Mouse (Mus musculus): ENCODE measurements around the gene Pgbd5.

The Pgbd5 gene

DNA sequence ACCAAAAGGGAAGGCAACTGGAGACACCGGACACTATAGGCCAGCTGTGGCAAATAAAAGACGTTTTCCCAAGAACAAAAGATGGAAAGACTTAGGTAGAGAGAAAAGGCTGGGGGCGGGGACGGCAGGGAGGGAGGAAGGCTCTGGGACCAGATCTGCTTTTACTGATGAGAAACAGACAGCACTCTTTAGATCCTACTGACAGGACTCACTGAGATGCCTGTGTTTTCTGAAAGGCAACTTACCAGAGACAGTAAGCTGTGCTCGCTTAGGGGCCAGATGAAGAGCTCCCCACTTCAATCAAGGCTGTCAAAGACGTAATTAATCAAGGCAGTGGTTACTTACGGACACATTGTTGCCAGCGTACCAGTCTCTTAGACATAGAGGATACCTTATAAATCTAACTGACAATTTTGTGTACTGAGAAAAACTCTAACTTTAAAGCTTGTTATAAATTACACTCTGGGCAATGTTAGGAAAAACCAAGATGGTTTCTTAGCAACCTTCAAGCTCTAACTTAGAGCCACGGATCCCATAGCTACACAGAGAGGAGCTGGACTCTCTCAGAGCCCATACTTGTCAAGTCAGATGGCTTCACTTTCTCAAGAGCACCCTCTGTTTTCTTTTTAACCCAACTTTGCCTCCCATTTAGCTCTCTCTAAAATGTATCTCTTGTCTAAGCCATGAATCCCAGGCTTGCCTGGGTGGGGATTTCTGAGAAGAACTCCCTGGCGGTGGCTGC is 47.0 kb downstream of the Pgbd5 start:
- DNase-seq (ENCODE audit: inconsistent ontology term): no peak

DNA sequence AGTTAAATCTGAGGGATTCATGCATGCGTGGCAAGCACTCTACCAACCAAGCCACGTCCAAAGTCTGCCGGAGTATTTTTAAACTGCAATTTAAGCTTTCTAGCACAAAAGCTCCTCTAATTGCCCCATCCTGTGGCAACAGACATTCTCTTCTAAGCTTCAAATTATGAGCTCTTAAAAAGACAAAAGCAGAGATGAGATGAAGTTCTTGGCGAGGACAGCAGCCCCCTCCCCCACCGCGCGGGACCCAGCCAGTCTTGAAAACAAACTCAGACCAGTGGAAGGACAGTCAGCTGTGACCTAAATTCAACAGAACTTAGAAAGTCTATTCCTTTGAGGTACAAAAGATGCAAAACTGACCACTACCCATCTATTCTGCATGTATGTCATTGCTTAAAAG is 48.3 kb downstream of the Pgbd5 start:
- DNase-seq (ENCODE audit: inconsistent ontology term): peak; percentile 83

DNA sequence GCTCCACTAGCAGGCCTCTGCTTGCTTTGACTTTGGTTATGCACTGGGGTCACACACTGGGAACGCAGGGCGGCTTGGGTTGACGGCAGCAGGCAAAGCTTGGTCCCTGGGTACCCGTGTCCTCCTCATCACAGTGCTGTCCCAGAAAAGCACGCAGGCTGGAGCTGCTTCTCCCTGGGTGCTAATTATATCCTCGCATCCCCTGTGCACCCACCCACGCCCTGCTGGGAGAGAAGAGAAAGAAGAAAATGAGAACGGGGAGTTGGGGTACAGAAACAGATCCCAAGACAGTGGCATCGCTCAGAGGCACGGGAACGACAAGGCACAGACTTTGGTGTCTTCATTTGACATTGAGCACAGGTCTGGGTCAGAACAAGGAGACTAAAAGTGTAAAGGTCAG is 50.0 kb downstream of the Pgbd5 start:
- DNase-seq (ENCODE audit: inconsistent ontology term): no peak

GRCm38 (mm10) chr8:124386225-124386899 is 53.1 kb downstream of the Pgbd5 start:
- no peak for DNase-seq (ENCODE audit: inconsistent ontology term)

DNA sequence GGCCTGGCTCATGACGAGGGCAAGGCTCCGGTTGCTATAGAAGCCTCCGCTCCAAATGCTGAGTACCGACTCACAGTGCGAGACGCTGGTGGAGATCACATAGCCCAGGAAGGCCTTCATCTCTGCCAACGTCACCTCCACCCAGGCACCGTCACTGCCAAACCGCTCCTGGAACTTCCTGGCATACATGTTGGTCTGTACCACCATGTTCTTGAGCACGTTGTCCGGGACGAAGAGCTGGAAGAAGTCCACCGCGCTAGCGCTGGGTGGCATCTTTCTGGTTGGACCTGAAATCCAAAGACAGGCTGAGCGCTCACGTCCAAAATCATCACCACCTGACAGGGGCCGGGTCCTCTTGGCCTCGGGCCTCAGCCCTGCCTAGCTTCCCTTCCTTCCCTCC is 55.1 kb downstream of the Pgbd5 start:
- no peak for DNase-seq (ENCODE audit: inconsistent ontology term)

DNA sequence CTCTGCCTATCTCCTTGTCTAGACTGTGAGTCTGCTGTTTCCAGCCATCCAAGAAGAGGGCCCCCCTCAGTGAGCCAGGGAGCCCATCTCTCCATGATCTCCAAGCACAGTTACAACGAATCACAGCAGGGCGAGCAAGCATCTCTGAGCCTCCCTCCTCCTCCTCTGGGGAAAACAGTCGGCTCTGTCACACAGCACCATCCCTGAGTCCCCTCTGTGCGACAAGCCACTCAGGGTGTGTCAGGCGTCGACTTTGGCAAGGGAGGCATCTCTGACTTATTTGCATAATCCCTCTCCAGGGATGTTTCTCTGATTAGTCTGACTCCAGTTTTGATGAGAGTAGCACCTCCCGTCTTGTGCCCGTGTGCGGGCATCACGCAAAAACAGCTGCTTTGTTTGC is 57.2 kb downstream of the Pgbd5 start:
- DNase-seq (ENCODE audit: inconsistent ontology term): no peak

DNA sequence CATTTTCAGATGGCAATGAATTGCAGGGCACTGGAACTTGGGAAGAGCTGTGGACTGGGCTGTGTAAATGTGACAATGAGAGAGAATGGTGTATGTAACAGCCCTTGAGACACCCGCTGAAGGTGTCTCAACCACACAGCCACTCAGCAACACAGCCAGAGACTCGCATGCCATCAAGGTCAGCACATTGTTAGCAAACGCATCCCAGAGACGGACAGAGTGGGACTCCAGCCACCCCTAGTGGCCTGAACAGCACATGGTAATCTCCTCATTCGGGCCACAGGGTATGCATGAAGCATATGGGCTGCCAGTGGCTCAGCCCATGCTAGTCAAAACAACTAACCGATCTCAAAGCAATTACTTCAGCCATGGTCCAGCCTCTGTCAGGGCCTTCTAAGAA is 60.2 kb downstream of the Pgbd5 start:
- no peak for DNase-seq (ENCODE audit: inconsistent ontology term)

- no peak for DNase-seq (ENCODE audit: inconsistent ontology term)
Observed at GRCm38 (mm10) chr8:124376406-124376805, 63.1 kb downstream of the Pgbd5 start.

DNA sequence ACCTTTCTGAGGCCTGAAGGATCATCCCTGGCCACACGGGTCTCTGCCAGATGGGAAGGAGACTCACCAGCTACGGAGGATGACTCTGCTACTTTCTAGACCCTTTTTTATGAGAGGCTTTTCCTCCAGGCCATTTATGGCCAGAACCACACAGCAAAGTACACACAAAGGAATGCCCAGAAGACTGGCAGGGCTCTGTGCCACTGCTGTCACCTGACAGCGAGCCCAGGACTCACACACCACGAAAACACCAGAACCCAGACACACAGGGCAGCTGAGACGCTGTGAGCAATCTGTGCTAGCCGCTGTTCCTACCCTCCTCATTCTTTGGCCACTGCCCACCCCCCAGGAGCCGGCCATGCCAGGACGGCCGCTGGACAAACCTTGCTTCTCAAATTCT is 63.7 kb downstream of the Pgbd5 start:
- DNase-seq (ENCODE audit: inconsistent ontology term): peak; percentile 25

- DNase-seq (ENCODE audit: inconsistent ontology term): no peak
Observed at GRCm38 (mm10) chr8:124375168-124375567, 64.3 kb downstream of the Pgbd5 start.

GRCm38 (mm10) chr8:124373753-124374152 is 65.7 kb downstream of the Pgbd5 start:
- no peak for DNase-seq (ENCODE audit: inconsistent ontology term)

- no peak for DNase-seq (ENCODE audit: inconsistent ontology term)
Observed at GRCm38 (mm10) chr8:124371410-124372123, 67.9 kb downstream of the Pgbd5 start.

DNA sequence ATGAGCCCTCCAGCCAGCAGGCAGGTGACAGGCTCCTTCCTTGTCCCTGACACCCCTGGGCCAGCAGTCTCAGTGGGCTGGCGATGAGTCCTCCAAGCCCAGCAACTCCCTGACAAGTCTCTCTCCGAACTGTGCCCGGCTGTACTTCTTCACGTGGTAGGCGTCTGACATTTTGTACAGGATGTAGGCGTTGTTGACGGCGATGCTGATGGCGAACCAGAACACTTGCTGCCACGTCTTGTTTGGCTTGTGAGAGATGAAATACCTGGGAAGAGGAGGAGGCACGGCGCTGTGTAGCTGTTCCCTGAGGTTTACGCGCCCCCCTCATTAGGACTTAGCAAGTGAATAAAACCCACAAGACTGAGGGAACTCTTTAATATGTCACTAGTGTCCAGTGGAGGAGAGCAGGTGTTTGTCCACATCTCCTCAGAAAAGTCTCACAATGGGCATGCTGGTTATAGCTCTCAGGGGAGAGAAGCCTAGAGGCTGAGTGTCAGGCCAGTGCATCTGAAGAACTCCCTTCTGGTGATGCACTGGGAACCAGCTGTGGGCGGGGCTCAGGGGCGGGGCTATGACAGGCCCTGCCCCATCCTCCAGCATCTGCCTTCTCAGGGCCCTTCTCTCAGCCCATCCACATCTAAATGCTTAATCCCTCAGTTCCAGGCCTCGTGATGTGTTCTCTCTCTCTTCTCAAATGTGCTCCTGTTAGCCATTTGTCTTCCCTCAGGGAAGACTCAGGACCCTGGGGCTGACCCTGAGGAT is 68.9 kb downstream of the Pgbd5 start:
- no peak for DNase-seq (ENCODE audit: inconsistent ontology term)

DNA sequence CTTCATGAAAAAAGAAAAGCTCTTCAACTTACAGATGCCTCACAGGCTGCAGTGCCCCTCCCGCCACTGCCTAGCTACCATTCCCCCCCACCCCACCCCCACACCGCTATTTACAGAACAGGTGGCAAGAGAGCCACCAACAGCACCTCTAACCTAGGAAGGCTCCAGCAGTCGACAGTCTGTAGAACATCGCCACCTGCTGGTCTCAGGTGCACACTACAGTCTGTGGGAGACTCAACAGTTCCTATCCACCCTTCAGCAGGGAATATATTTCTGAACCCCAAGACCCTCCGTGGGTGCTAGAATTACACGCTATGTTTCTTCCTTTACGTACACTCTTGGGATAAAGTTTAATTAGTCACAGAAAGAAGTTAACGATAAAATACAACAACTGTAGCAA is 71.2 kb downstream of the Pgbd5 start:
- DNase-seq (ENCODE audit: inconsistent ontology term): peak; percentile 48

DNA sequence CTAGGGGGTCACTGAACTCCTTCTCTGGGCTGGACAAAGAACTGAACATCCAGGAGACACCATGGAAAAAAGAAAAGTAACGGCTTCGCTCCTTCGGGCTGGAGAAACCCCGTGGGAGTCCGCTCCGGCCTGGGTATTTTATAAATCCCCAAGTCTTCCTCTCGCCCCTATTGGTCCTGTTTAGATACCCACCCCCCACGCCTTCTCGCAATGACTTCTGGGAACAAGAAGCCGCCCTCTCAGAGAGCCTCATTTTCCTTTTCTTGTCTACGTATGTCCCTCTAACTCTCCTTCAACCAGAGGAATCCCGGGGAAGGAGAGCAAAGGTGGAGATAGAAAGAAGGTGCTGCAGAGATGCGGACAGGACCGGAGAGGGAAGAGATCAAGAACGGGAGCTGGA is 76.1 kb downstream of the Pgbd5 start:
- DNase-seq (ENCODE audit: inconsistent ontology term): no peak

DNA sequence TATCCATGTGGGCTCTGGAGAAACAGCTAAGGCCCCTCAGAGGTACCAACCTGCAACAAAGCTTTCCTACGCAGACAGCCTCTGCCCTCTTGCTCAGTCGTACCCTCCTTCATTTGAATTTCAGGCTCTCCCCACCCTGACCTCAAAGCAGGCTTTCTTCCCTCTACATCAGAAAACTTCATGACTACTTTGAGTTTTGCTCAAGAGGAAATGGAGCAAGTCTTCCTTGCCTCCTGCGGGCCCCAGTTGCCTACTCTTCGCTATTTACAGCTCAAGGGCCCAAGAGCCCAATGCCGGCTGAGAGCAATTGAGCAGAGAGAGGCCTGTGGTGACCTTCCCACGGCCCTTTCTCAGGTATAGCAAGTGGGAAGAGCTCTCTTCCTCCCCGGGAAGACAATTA is 76.9 kb downstream of the Pgbd5 start:
- no peak for DNase-seq (ENCODE audit: inconsistent ontology term)

GRCm38 (mm10) chr8:124361773-124362427 is 77.6 kb downstream of the Pgbd5 start:
- DNase-seq (ENCODE audit: inconsistent ontology term): no peak

DNA sequence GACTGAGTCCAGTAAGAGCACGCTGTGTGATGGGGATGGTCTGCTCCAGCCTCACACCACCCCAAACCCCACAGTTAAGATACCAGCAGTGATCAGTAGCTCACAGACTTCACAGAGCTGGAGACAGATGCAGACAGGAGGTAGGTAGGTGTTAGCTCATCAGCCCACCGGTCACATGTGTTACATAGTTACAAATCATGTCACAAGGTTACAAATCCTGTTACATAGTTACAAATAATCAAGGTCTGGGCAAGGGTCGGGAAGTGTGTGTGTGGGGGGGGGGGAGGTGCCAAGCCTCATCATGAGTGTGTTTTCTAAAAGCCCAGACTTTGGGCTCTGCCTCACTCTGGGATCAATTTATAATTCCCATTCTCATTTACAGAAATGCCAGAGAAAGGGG is 78.5 kb downstream of the Pgbd5 start:
- no peak for DNase-seq (ENCODE audit: inconsistent ontology term)

DNA sequence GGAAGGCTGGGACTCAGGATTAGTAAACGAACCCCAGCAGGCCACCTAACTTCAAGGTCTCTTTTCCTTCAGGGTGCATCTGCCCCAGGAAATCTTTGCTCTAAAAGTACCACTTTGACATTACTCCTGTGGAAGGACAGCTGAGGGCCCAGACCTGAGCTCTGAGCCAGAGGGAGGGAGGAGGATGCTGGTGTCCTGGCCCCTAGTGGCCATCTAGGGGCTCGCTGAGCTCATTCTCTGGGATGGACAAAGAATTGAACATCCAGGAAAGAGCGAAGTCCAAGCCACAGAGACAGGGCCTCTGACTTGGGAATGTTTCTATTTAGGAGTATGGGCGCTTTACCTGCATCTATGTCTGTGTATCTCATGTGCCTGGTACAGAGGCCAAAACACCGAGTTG is 87.8 kb downstream of the Pgbd5 start:
- DNase-seq (ENCODE audit: inconsistent ontology term): no peak

DNA sequence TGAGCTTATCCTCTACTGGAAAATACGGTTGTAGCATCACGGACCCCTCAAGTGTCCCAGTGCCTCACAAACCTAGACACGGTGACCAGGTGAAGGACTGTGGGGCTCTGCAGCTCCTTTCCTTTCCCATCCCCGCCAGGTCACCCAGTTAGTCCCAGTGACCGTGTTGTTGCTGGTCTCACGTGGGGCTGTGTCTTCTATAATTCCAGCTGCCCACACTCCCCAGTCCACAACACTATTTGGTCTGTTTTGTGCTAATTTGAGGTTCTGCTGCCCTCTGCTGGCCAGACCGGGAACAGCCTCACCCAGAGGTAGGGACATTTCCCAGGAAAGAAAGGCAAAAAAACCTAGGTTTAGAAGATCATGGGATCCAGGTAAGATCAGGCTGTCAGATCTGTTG is 89.8 kb downstream of the Pgbd5 start:
- DNase-seq (ENCODE audit: inconsistent ontology term): peak; percentile 63

GRCm38 (mm10) chr8:124348087-124348486 is 91.4 kb downstream of the Pgbd5 start:
- no peak for DNase-seq (ENCODE audit: inconsistent ontology term)

Data from Muller cell, postnatal 12 days (primary cell).